Mouse (Mus musculus) bone marrow, adult 2 months (tissue): ENCODE results near the gene Snx32.

Source experiments
- CTCF ChIP-seq: fragments of 200-500 bp; IDR thresholded peaks from 2 replicates; pipeline ENCODE4 v1.5.1; 2011; ENCODE audit warnings: low read length, control low read depth; ENCODE audit not compliant: control insufficient read depth, insufficient read depth
- POLR2A ChIP-seq: fragments of 200-500 bp; IDR thresholded peaks from 2 replicates; pipeline ENCODE4 v1.6.1; 2011; ENCODE audit warnings: low read depth, mild to moderate bottlenecking, control low read depth, low read length, borderline replicate concordance; ENCODE audit not compliant: control insufficient read depth

DNA sequence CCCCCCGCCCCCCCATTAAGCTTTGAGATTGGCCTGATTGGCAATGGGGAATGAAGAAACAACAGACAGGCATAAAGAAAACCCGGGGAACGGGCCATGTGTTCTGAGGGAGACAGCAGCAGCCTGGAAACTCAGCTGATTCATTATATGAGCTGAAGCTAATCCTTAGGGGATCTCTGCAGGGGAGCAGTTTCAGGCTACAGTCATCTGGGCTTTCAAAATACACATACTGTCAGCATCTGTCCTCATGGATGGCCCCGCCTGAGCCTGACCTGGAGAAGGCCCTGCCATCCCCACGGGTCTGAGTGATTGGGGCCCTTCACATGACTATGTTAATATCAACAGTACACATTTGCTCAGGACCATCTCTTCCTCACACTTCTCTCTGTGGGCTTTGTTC lies 38.5 kb downstream of the Snx32 start:
- no peak for TF ChIP-seq CTCF
- TF ChIP-seq POLR2A = no peak
